Mouse (Mus musculus) midbrain, embryonic 14.5 days (tissue): ENCODE measurements around the gene Ncor2. TPM values are rescaled to one million over a fixed set of nuclear protein-coding genes. Genes with fewer than 3 reads are reported as not detected.

Source experiments
- ATAC-seq: fragments of 200-750 bp; cut with Nextera tagmentation; 2 replicates; pipeline ENCODE4 v1.8.0; 2017; ENCODE audit warnings: moderate number of reproducible peaks, moderate library complexity; ENCODE audit not compliant: low FRiP score, low TSS enrichment
- DNase-seq: peaks from one replicate; pipeline ENCODE4 v3.0.0-alpha.2; 2015
- H3K27ac ChIP-seq: fragments of 300-500 bp; sonication (generic); replicated peaks from 2 replicates; pipeline ENCODE4 v1.5.1; 2014; ENCODE audit warnings: mild to moderate bottlenecking, low read depth, low read length, moderate library complexity
- H3K27me3 ChIP-seq: fragments of 300-500 bp; sonication (generic); 2 replicates; pipeline ENCODE4 v1.6.1; 2014; ENCODE audit warnings: low read length, control low read depth, mixed read lengths; ENCODE audit not compliant: control insufficient read depth, insufficient read depth
- H3K36me3 ChIP-seq: fragments of 300-500 bp; sonication (generic); 2 replicates; pipeline ENCODE4 v1.6.1; 2014; ENCODE audit warnings: low read length, control low read depth; ENCODE audit not compliant: control insufficient read depth, insufficient read depth
- H3K4me1 ChIP-seq: fragments of 300-500 bp; sonication (generic); 2 replicates; pipeline ENCODE4 v1.6.1; 2014; ENCODE audit warnings: mild to moderate bottlenecking, antibody characterized with exemption, low read length, control low read depth; ENCODE audit not compliant: control insufficient read depth, insufficient read depth
- H3K4me2 ChIP-seq: fragments of 300-500 bp; sonication (generic); 2 replicates; pipeline ENCODE4 v1.6.1; 2014; ENCODE audit warnings: mild to moderate bottlenecking, low read length, moderate library complexity
- H3K4me3 ChIP-seq: fragments of 300-500 bp; sonication (generic); replicated peaks from 2 replicates; pipeline ENCODE4 v1.5.1; 2014; ENCODE audit warnings: low read depth, low read length
- H3K9ac ChIP-seq: fragments of 300-500 bp; sonication (generic); replicated peaks from 2 replicates; pipeline ENCODE4 v1.6.1; 2014; ENCODE audit warnings: mild to moderate bottlenecking, low read length, moderate library complexity
- H3K9me3 ChIP-seq: fragments of 300-500 bp; sonication (generic); 2 replicates; pipeline ENCODE4 v1.6.1; 2016; ENCODE audit warnings: low read length, control low read depth, mixed read lengths; ENCODE audit not compliant: control insufficient read depth
- WGBS: fragments of 180-500 bp; shearing (Covaris S2); extraction: QIAGEN DNeasy Blood & Tissue Kit; methylation state at CpG from one replicate; pipeline ENCODE4 v1.1.7; 2014; 5-methylcytosine and 5-hydroxymethylcytosine counted together
- polyA plus RNA-seq: library from polyadenylated mRNA; unstranded; fragments of >200 nt; fragmentation: Nextera tagmentation; extraction: Ambion mirVana; gene quantifications from 2 replicates; pipeline ENCODE4 v1.2.1, GENCODE M21; 2014

Gene Ncor2
- polyA plus RNA-seq: 23.7 and 24.0 TPM in 2 replicates

- peaks cover 40% of the 10 kb centered on the region for H3K4me1 ChIP-seq
- under 1% methylated on average over 87 of the region's 87 CpGs for WGBS
Measured at GRCm38 (mm10) chr5:125179007-125179734, at the start of gene Ncor2. TSS of gene Ncor2 (minus strand) at chr5:125179219.

GRCm38 (mm10) chr5:125227699-125228098 is 48.7 kb upstream of the Ncor2 start:
- Histone ChIP-seq H3K9ac (no peak overlapping the region), H3K4me2 (no peak overlapping the region), H3K9me3 (no peaks in the 10 kb centered on the region), H3K4me3 (no peak overlapping the region), H3K36me3 (no peaks in the 10 kb centered on the region), H3K27me3 (no peaks in the 10 kb centered on the region), H3K27ac (no peak overlapping the region), H3K4me1 (peaks cover 10% of the 10 kb centered on the region; the same call in 1 of the 2 replicates)
- WGBS: 97% methylated on average over 4 of the region's 4 CpGs
- DNase-seq (no peak), ATAC-seq (no peak)

More at GRCm38 (mm10) chr5:125179007-125179734, at the start of gene Ncor2:
- H3K9me3 ChIP-seq: no peaks in the 10 kb centered on the region
- peak within 1 kb of the TSS; percentile 90 for H3K27ac ChIP-seq
- peak within 1 kb of the TSS; percentile 94 for H3K4me2 ChIP-seq
- no peaks in the 10 kb centered on the region for H3K36me3 ChIP-seq
- ATAC-seq (peak; percentile 83), DNase-seq (peak; percentile 96)
- H3K9ac ChIP-seq: peak within 1 kb of the TSS; percentile 84
- H3K27me3 ChIP-seq: peaks cover 4% of the 10 kb centered on the region; the same call in 1 of the 2 replicates
- peak within 1 kb of the TSS; percentile 75 for H3K4me3 ChIP-seq

DNA sequence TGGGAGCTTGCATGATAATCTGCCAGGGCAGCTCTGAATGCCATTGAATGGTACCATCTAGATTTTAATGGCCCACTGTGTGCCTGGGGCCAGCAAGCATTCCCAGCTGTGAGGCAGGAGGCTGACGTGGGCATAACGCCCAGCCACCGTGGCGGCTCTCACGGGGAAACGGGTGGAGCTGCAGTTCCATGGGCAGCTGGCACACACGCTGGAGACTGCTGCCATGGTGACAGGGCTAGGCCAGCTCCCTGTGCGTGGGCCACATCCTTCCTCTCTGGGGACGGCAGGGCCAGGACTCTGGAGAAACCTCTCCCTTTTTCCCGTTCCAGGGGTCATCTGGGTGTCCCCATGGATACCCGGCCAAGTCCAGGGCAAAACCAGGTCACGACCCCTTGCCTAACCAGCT is 47.2 kb upstream of the Ncor2 start:
- WGBS: 47% methylated on average over 12 of the region's 12 CpGs
- H3K9me3 ChIP-seq: no peaks in the 10 kb centered on the region
- ATAC-seq (peak; percentile 57; the same call in 1 of the 2 replicates), DNase-seq (peak; percentile 69)
- peaks cover 10% of the 10 kb centered on the region; the same call in 1 of the 2 replicates for H3K4me1 ChIP-seq
- no peak overlapping the region for H3K4me2 ChIP-seq
- H3K9ac ChIP-seq: no peak overlapping the region
- H3K4me3 ChIP-seq: no peak overlapping the region
- H3K36me3 ChIP-seq: no peaks in the 10 kb centered on the region
- no peaks in the 10 kb centered on the region for H3K27me3 ChIP-seq
- peak overlapping the region; percentile 57; the same call in 1 of the 2 replicates for H3K27ac ChIP-seq

- no peak for ATAC-seq
- DNase-seq: no peak
- Histone ChIP-seq H3K4me1 (peaks cover 10% of the 10 kb centered on the region; the same call in 1 of the 2 replicates), H3K9me3 (no peaks in the 10 kb centered on the region), H3K9ac (no peak overlapping the region), H3K36me3 (no peaks in the 10 kb centered on the region), H3K27ac (no peak overlapping the region), H3K4me3 (no peak overlapping the region), H3K4me2 (no peak overlapping the region), H3K27me3 (no peaks in the 10 kb centered on the region)
- 24% methylated on average over 3 of the region's 3 CpGs for WGBS
Measured at GRCm38 (mm10) chr5:125224925-125225324, 45.9 kb upstream of the Ncor2 start.

GRCm38 (mm10) chr5:125223961-125224360 is 44.9 kb upstream of the Ncor2 start:
- 56% methylated on average over 5 of the region's 5 CpGs for WGBS
- no peak for DNase-seq
- H3K4me3 ChIP-seq: no peak overlapping the region
- H3K4me2 ChIP-seq: no peak overlapping the region
- H3K9ac ChIP-seq: no peak overlapping the region
- H3K27me3 ChIP-seq: no peaks in the 10 kb centered on the region
- H3K36me3 ChIP-seq: no peaks in the 10 kb centered on the region
- ATAC-seq: no peak
- no peaks in the 10 kb centered on the region for H3K9me3 ChIP-seq
- peaks cover 10% of the 10 kb centered on the region; the same call in 1 of the 2 replicates for H3K4me1 ChIP-seq
- H3K27ac ChIP-seq: no peak overlapping the region

DNA sequence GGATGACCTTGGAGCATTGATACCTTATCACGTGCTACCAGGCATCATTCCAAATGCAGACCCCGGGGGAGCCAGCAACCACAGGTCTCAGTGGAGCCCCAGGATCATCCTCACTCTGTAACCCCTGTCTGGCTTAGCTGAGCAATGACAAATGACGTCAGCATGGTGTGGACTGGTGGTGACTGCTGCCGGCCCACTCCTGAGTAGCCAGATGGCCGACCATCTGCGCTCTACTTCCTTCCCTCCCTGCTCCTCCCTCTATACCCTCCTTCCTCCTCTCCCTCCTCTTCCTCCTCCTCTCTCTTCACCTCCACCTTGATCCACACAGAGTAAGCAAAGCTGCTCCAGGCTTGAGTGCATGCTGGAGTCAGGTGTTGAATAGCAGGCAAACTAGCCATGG is 43.7 kb upstream of the Ncor2 start:
- no peak overlapping the region for H3K4me3 ChIP-seq
- H3K27me3 ChIP-seq: no peaks in the 10 kb centered on the region
- H3K4me2 ChIP-seq: no peak overlapping the region
- H3K36me3 ChIP-seq: no peaks in the 10 kb centered on the region
- H3K9me3 ChIP-seq: no peaks in the 10 kb centered on the region
- 58% methylated on average over 6 of the region's 6 CpGs for WGBS
- ATAC-seq (no peak), DNase-seq (no peak)
- H3K9ac ChIP-seq: no peak overlapping the region
- H3K4me1 ChIP-seq: peaks cover 15% of the 10 kb centered on the region; the same call in 1 of the 2 replicates
- no peak overlapping the region for H3K27ac ChIP-seq

DNA sequence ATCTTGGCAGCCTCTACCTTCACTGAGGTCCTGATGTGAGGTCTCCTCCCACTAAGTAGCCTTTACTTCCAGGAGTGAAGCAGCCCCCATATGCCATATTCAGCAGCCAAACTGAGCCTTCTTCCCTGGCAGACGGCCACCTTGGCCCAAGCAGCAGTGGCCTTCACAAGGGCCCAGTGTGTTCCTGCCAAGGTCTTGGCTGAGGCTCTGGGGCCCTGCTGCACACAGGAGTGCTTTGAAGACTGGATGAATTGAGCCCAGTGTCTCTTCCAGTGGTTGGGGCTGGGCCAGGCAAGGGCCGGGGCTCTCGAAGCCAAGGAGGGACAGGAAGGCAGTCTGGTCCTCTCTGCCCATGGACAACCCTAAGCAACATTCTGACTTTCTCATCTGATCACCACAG is 42.8 kb upstream of the Ncor2 start:
- no peak overlapping the region for H3K4me3 ChIP-seq
- H3K4me2 ChIP-seq: no peak overlapping the region
- no peaks in the 10 kb centered on the region for H3K36me3 ChIP-seq
- no peaks in the 10 kb centered on the region for H3K27me3 ChIP-seq
- H3K27ac ChIP-seq: peak overlapping the region; percentile 41; the same call in 1 of the 2 replicates
- DNase-seq (peak; percentile 60), ATAC-seq (no peak)
- H3K9me3 ChIP-seq: no peaks in the 10 kb centered on the region
- WGBS: 88% methylated on average over 3 of the region's 3 CpGs
- peaks cover 19% of the 10 kb centered on the region; the same call in 1 of the 2 replicates for H3K4me1 ChIP-seq
- H3K9ac ChIP-seq: no peak overlapping the region

DNA sequence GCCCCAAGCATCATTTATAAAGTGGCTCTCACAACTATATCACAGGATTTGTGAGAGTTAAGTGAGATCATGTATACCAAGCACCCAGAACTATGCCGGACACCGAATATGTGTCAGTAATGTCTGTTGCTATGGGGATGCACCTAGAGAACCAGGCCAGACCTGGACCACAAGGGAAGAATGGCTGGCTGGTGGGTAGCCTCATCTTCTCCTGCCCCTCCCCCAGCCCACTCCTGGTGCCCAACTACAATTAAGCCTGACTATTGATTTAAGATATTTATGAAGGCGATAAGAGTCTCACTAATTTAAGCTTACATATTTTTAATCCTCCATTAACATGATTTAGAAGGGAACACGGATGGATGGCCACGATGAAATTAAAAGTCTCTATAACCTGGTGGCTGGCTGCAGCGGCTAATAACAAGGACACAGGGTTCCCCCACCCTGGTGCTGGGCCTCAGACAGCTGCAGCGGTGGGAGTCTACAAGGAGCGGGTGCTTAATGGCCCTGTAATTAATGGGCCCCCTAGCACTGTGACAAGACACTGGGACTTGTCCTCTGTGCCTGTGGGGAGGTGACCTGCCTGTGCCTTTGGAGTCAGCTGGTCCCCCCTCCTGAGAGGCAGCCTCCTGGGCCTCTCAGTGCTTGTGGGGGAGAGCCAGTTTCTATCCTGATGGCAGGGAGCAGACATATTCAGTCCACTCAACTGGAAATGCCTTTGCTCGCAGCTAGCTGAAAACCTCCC is 38.6 kb upstream of the Ncor2 start:
- Histone ChIP-seq H3K9ac (no peak overlapping the region), H3K27ac (peak overlapping the region; percentile 63), H3K27me3 (no peaks in the 10 kb centered on the region), H3K4me2 (no peak overlapping the region), H3K4me3 (no peak overlapping the region), H3K9me3 (no peaks in the 10 kb centered on the region), H3K36me3 (no peaks in the 10 kb centered on the region), H3K4me1 (peaks cover 17% of the 10 kb centered on the region; the same call in 1 of the 2 replicates)
- no peak for ATAC-seq
- 47% methylated on average over 9 of the region's 9 CpGs for WGBS
- DNase-seq: no peak
